Comparison of ENCODE assay signal across 22 mouse cellular contexts in genomic region chr1:33597043-33597442, GRCm38 (mm10).
DNase-seq lines count a peak whose midpoint lies in the region; ATAC-seq and TF ChIP-seq lines count a peak whose summit lies in the region.
"Had no signal": no experiment of that assay in that cellular context is flagged by ENCODE, and none has a peak within 500 bp of the region (broad histone marks: within the 10 kb centered on the region; RNA-seq: fewer than 3 reads in every experiment).

No protein-coding gene starts in this region.

- no peak overlapping the region for H3K4me3 ChIP-seq in liver, postnatal 0 days (ENCODE audit: low read depth, low read length)
- no peak overlapping the region for H3K4me3 ChIP-seq in liver, embryonic 12.5 days
- H3K4me3 ChIP-seq: embryonic facial prominence, embryonic 10.5 days; forebrain, embryonic 10.5 days; heart, adult 2 months; heart, embryonic 13.5 days; limb, embryonic 13.5 days; liver, embryonic 15.5 days; midbrain, embryonic 12.5 days had no signal

- TF ChIP-seq EP300 in liver, postnatal 0 days (IDR thresholded peaks at IDR 0.05; ENCODE audit: low read depth): no peak

- no peaks in the 10 kb centered on the region for H3K36me3 ChIP-seq in liver, postnatal 0 days (replicated peaks; ENCODE audit: insufficient read depth, low read length)
- peaks cover 22% of the 10 kb centered on the region for H3K36me3 ChIP-seq in liver, embryonic 12.5 days
- no peaks in the 10 kb centered on the region for H3K36me3 ChIP-seq in splenic B cell, adult 2 months (ENCODE audit: control insufficient read depth, insufficient read depth, low read length, poor library complexity, severe bottlenecking)

- no peaks in the 10 kb centered on the region for H3K27me3 ChIP-seq in liver, postnatal 0 days (ENCODE audit: insufficient read depth, low read length)
- H3K27me3 ChIP-seq in liver, embryonic 12.5 days (replicated peaks): no peaks in the 10 kb centered on the region
- H3K27me3 ChIP-seq in splenic B cell, adult 2 months (ENCODE audit: control insufficient read depth, insufficient read depth, low read length, poor library complexity, severe bottlenecking): no peaks in the 10 kb centered on the region
- H3K27me3 ChIP-seq: heart, embryonic 13.5 days; limb, embryonic 13.5 days; liver, embryonic 15.5 days; midbrain, embryonic 12.5 days had no signal

- H3K4me2 ChIP-seq in liver, postnatal 0 days (ENCODE audit: low read depth, low read length): no peak overlapping the region
- H3K4me2 ChIP-seq in liver, embryonic 12.5 days: no peak overlapping the region
- H3K4me2 ChIP-seq: heart, embryonic 13.5 days; limb, embryonic 13.5 days; liver, embryonic 15.5 days; midbrain, embryonic 12.5 days had no signal

- peak; percentile 55 for TF ChIP-seq CTCF in liver, postnatal 0 days (IDR thresholded peaks at IDR 0.05; ENCODE audit: low read depth)

- H3K9ac ChIP-seq in liver, postnatal 0 days (replicated peaks): no peak overlapping the region
- H3K9ac ChIP-seq in liver, embryonic 12.5 days: no peak overlapping the region
- H3K9ac ChIP-seq: forebrain, postnatal 0 days; heart, embryonic 13.5 days; limb, embryonic 13.5 days; liver, embryonic 15.5 days; midbrain, embryonic 12.5 days had no signal

- 0 out of 2 replicates have a peak, but pooled peaks cover 2% of the 10 kb centered on the region for H3K4me1 ChIP-seq in liver, postnatal 0 days (ENCODE audit: insufficient read depth)
- peaks cover 13% of the 10 kb centered on the region for H3K4me1 ChIP-seq in liver, embryonic 12.5 days
- H3K4me1 ChIP-seq: heart, embryonic 13.5 days had no signal

- WGBS in liver, postnatal 0 days (ENCODE audit: insufficient replicate concordance): 68% methylated on average over 1 of the region's 1 CpGs
- 55% methylated on average over 1 of the region's 1 CpGs for WGBS in liver, embryonic 12.5 days (ENCODE audit: insufficient replicate concordance)

- DNase-seq in liver, postnatal 0 days: no peak
- peak; percentile 33 for DNase-seq in B cell, adult 2 months
- peak; percentile 12 for DNase-seq in NIH3T3 (ENCODE audit: low read depth)
- peak; percentile 47 for DNase-seq in splenic B cell, adult 2 months (ENCODE audit: low read depth, low spot score)
- DNase-seq in cerebellum, adult 11 months: no peak
- DNase-seq in ovary, postnatal 10 days (ENCODE audit: low spot score): no peak
- DNase-seq: adrenal gland, postnatal 14 days; cerebellum, postnatal 10 days; forebrain, postnatal 0 days; gastrocnemius, postnatal 25 days; heart, adult 2 months; heart, postnatal 14 days; kidney, adult 2 months; kidney, postnatal 10 days; thymus, postnatal 36 days had no signal

- no peak overlapping the region for H3K27ac ChIP-seq in liver, postnatal 0 days (ENCODE audit: low read depth)
- H3K27ac ChIP-seq in liver, embryonic 12.5 days: no peak overlapping the region
- H3K27ac ChIP-seq: embryonic facial prominence, embryonic 10.5 days; forebrain, embryonic 10.5 days; heart, adult 2 months; heart, embryonic 13.5 days; limb, embryonic 13.5 days; liver, embryonic 15.5 days; midbrain, embryonic 12.5 days had no signal

- no peaks in the 10 kb centered on the region for H3K9me3 ChIP-seq in liver, postnatal 0 days (ENCODE audit: low read length)
- H3K9me3 ChIP-seq in liver, embryonic 12.5 days (replicated peaks): no peaks in the 10 kb centered on the region
- H3K9me3 ChIP-seq: liver, embryonic 15.5 days had no signal

- ATAC-seq in liver, postnatal 0 days: no peak
- no peak for ATAC-seq in liver, embryonic 12.5 days
- ATAC-seq: forebrain, postnatal 0 days had no signal

Comparison
In these comparisons a context has a peak if more than half of its experiments do, and no peak if none do; other contexts are left out.
1. DNase-seq: peak in B cell, adult 2 months (2 of 2), NIH3T3 (single experiment) and splenic B cell, adult 2 months (single experiment); none in liver, postnatal 0 days (single experiment), cerebellum, adult 11 months (single experiment) and ovary, postnatal 10 days (single experiment).